Mouse (Mus musculus) E14TG2a.4 (cell line): ENCODE measurements at regions not wholly inside any gene's neighbourhood (a gene's known extent, or its start where the extent isn't known, plus 50 kb on each side); places are given as distances from the start of the nearest gene placed in this dataset.

Experiments
- H3K27me3 ChIP-seq: 2 replicates; pipeline ENCODE4 v1.6.1; 2014; ENCODE audit warnings: low read length, control low read depth; ENCODE audit not compliant: insufficient read depth
- H3K36me3 ChIP-seq: 2 replicates; pipeline ENCODE4 v1.6.1; 2014; ENCODE audit warnings: low read length, control low read depth; ENCODE audit not compliant: insufficient read depth
- H3K4me1 ChIP-seq: replicated peaks from 2 replicates; pipeline ENCODE4 v1.6.1; 2014; ENCODE audit warnings: low read depth, low read length, control low read depth
- H3K4me3 ChIP-seq: replicated peaks from 2 replicates; pipeline ENCODE4 v1.5.1; 2014; ENCODE audit warnings: mild to moderate bottlenecking, low read length
- H3K9me3 ChIP-seq: 2 replicates; pipeline ENCODE4 v1.6.1; 2014; ENCODE audit warnings: low read length, control low read depth
- CTCF ChIP-seq: conservative IDR thresholded peaks from 2 replicates; pipeline ENCODE4 v1.5.1; 2014; ENCODE audit warnings: low read length
- NANOG ChIP-seq: IDR thresholded peaks from 2 replicates; pipeline ENCODE4 v1.6.1; 2014; ENCODE audit warnings: borderline replicate concordance, low read length, mixed read lengths
- POU5F1 ChIP-seq: IDR thresholded peaks from 2 replicates; pipeline ENCODE4 v1.6.1; 2014; ENCODE audit warnings: low read length, borderline replicate concordance

- H3K36me3 ChIP-seq, result no peaks in the 10 kb centered on the region
- H3K4me3 ChIP-seq, result no peak overlapping the region
- H3K4me1 ChIP-seq, result no peaks in the 10 kb centered on the region
- TF ChIP-seq POU5F1, result no peak
- TF ChIP-seq CTCF, result no peak
- no peak for TF ChIP-seq NANOG
- H3K27me3 ChIP-seq, result no peaks in the 10 kb centered on the region
- peaks cover 3% of the 10 kb centered on the region; the same call in 1 of the 2 replicates for H3K9me3 ChIP-seq
These were observed 376.2 kb upstream of the Ddi1 start for GRCm38 (mm10) chr9:6645796-6646309.

GRCm38 (mm10) chr9:6645321-6645720, 375.7 kb upstream of the Ddi1 start:
- Histone ChIP-seq H3K27me3 (no peaks in the 10 kb centered on the region), H3K36me3 (no peaks in the 10 kb centered on the region), H3K4me3 (no peak overlapping the region), H3K4me1 (no peaks in the 10 kb centered on the region), H3K9me3 (peaks cover 3% of the 10 kb centered on the region; the same call in 1 of the 2 replicates)
- TF ChIP-seq CTCF (no peak), NANOG (no peak), POU5F1 (no peak)

- no peak for TF ChIP-seq POU5F1
- TF ChIP-seq CTCF, result no peak
- no peak for TF ChIP-seq NANOG
- Histone ChIP-seq H3K4me1 (no peaks in the 10 kb centered on the region), H3K27me3 (no peaks in the 10 kb centered on the region)
These were observed 347.5 kb upstream of the Ddi1 start for GRCm38 (mm10) chr9:6617155-6617554.

GRCm38 (mm10) chr9:6609284-6609627, 339.6 kb upstream of the Ddi1 start:
- no peak for TF ChIP-seq NANOG
- no peak for TF ChIP-seq POU5F1
- TF ChIP-seq CTCF, result no peak
- Histone ChIP-seq H3K4me1 (no peaks in the 10 kb centered on the region), H3K9me3 (no peaks in the 10 kb centered on the region), H3K27me3 (no peaks in the 10 kb centered on the region), H3K4me3 (no peak overlapping the region), H3K36me3 (no peaks in the 10 kb centered on the region)

More at GRCm38 (mm10) chr9:6617155-6617554, 347.5 kb upstream of the Ddi1 start:
- Histone ChIP-seq H3K4me3 (no peak overlapping the region), H3K36me3 (no peaks in the 10 kb centered on the region), H3K9me3 (no peaks in the 10 kb centered on the region)

GRCm38 (mm10) chr9:6608428-6609283, 339.0 kb upstream of the Ddi1 start:
- H3K4me1 ChIP-seq, result no peaks in the 10 kb centered on the region
- TF ChIP-seq CTCF, result no peak
- no peak for TF ChIP-seq NANOG
- TF ChIP-seq POU5F1, result no peak

More at GRCm38 (mm10) chr9:6608428-6609283, 339.0 kb upstream of the Ddi1 start:
- no peaks in the 10 kb centered on the region for H3K9me3 ChIP-seq
- no peaks in the 10 kb centered on the region for H3K27me3 ChIP-seq
- H3K4me3 ChIP-seq, result no peak overlapping the region
- H3K36me3 ChIP-seq, result no peaks in the 10 kb centered on the region
